Mouse (Mus musculus): Measurements from ENCODE around the gene Fry.

DNA sequence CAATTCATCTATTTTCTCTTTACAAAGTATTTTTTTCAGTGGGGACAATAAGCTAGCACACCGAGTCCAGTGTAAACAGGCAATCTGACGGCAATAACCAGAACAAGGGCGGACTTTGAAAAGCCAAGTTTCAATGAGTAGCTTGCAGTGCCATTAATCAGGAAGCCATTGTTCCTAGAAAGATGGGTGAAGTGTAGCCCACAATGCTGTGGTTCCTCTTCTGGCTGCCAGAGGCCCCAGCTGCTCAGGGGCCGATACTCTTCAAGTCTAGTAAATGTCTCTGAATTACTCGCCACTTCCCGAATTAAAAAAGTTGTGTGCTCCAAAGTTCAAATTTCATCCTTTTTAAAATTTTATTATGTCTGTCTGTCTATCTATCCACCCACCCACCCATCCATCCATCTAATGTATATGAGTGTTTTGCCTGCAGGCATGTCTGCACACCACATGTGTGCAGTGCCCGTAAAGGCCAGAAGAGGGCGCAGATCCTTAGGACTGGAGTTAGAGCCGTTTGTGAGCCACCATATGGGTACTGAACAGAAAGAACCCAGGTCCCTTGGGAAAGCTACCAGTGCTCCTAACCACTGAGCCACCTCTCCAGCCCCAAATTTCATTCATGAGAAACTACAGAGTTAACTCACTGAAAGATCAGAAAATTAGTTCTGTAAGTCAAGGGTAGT, 19.5 kb downstream of the Fry start:
- TF ChIP-seq CTCF (IDR thresholded peaks at IDR 0.05; ENCODE audit: borderline replicate concordance, insufficient read depth, low read length), result no peak
- TF ChIP-seq POLR2A (IDR thresholded peaks at IDR 0.05; ENCODE audit: low read depth, low read length), result no peak

Data from embryonic fibroblast, embryonic 13.5 days (primary cell).